Mouse (Mus musculus) embryonic facial prominence, embryonic 11.5 days (tissue): Measurements from ENCODE around the gene Hmgcl. TPM values are rescaled to one million over a fixed set of nuclear protein-coding genes. Genes with fewer than 3 reads are reported as not detected.
"Not testable (repeated sequence)": the region's sequence is repeated elsewhere in the genome, so short reads cannot be mapped to it uniquely, and the experiment has no call there.

Experiments used
- ATAC-seq: fragments of 200-750 bp; cut with Nextera tagmentation; replicated peaks from 2 replicates; pipeline ENCODE4 v1.8.0; 2017; ENCODE audit warnings: low read depth; ENCODE audit not compliant: insufficient number of reproducible peaks, low FRiP score, low TSS enrichment
- DNase-seq: peaks from one replicate; pipeline ENCODE4 v3.0.0-alpha.2; 2015; ENCODE audit warnings: low spot score
- H3K27ac ChIP-seq: fragments of 300-500 bp; sonication (generic); replicated peaks from 2 replicates; pipeline ENCODE4 v1.5.1; 2014; ENCODE audit warnings: mild to moderate bottlenecking, low read depth, low read length, control low read depth
- H3K27me3 ChIP-seq: fragments of 300-500 bp; sonication (generic); 2 replicates; pipeline ENCODE4 v1.6.1; 2014; ENCODE audit warnings: mild to moderate bottlenecking, low read length, moderate library complexity, mixed read lengths; ENCODE audit not compliant: control insufficient read depth, insufficient read depth
- H3K36me3 ChIP-seq: fragments of 300-500 bp; sonication (generic); replicated peaks from 2 replicates; pipeline ENCODE4 v1.6.1; 2014; ENCODE audit warnings: low read depth, mild to moderate bottlenecking, low read length, moderate library complexity, mixed read lengths; ENCODE audit not compliant: control insufficient read depth, insufficient read depth
- H3K4me1 ChIP-seq: fragments of 300-500 bp; sonication (generic); 2 replicates; pipeline ENCODE4 v1.6.1; 2014; ENCODE audit warnings: low read length, mixed read lengths; ENCODE audit not compliant: control insufficient read depth, insufficient read depth
- H3K4me2 ChIP-seq: fragments of 300-500 bp; sonication (generic); 2 replicates; pipeline ENCODE4 v1.6.1; 2014; ENCODE audit warnings: low read depth, mild to moderate bottlenecking, control low read depth, low read length, moderate library complexity
- H3K4me3 ChIP-seq: fragments of 300-500 bp; sonication (generic); 2 replicates; pipeline ENCODE4 v1.5.1; 2014; ENCODE audit warnings: low read depth, low read length, control low read depth
- H3K9ac ChIP-seq: fragments of 300-500 bp; sonication (generic); replicated peaks from 2 replicates; pipeline ENCODE4 v1.6.1; 2014; ENCODE audit warnings: mild to moderate bottlenecking, control low read depth, low read length
- H3K9me3 ChIP-seq: fragments of 300-500 bp; sonication (generic); replicated peaks from 2 replicates; pipeline ENCODE4 v1.6.1; 2016; ENCODE audit warnings: mild to moderate bottlenecking, low read length, inconsistent platforms, mixed read lengths; ENCODE audit not compliant: control insufficient read depth
- WGBS: fragments of 180-500 bp; shearing (Covaris S2); extraction: QIAGEN DNeasy Blood & Tissue Kit; methylation state at CpG from one replicate; pipeline ENCODE4 v1.1.7; 2014; 5-methylcytosine and 5-hydroxymethylcytosine counted together
- polyA plus RNA-seq: library from polyadenylated mRNA; unstranded; fragments of >200 nt; fragmentation: Nextera tagmentation; extraction: Ambion mirVana; gene quantifications from 2 replicates; pipeline ENCODE4 v1.2.1, GENCODE M21; 2014

Gene Hmgcl
- polyA plus RNA-seq, 1 experiment from 2014 or later = 67.0 TPM

- Histone ChIP-seq H3K27me3 (no peaks in the 10 kb centered on the region), H3K9ac (no peak overlapping the region), H3K4me3 (no peak overlapping the region), H3K4me2 (no peak overlapping the region), H3K4me1 (no peaks in the 10 kb centered on the region), H3K27ac (no peak overlapping the region), H3K36me3 (no peaks in the 10 kb centered on the region; the same call in 1 of the 2 replicates), H3K9me3 (no peaks in the 10 kb centered on the region)
- 91% methylated on average over 9 of the region's 9 CpGs for WGBS
- no peak for DNase-seq
- ATAC-seq = no peak
These were observed 16.4 kb upstream of the Hmgcl start for GRCm38 (mm10) chr4:135929828-135930227.

DNA sequence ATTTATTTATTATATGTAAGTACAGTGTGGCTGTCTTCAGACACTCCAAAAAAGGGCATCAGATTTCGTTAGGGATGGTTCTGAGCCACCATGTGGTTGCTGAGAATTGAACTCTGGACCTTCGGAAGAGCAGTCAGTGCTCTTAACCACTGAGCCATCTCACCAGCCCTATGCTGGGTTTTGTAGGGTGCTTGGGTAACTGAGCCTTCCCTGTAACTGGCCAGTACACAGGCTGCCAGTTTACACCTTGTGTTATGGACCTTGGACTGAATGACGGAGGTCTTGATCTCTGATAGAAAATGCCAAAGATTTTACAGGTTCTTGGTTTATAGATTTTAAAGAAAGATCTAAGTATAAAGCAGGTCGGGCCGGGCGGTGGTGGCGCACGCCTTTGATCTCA is 16.0 kb upstream of the Hmgcl start:
- no peak for ATAC-seq
- Histone ChIP-seq H3K4me2 (no peak overlapping the region), H3K27me3 (no peaks in the 10 kb centered on the region), H3K36me3 (no peaks in the 10 kb centered on the region; the same call in 1 of the 2 replicates), H3K4me3 (no peak overlapping the region), H3K9ac (no peak overlapping the region), H3K27ac (no peak overlapping the region), H3K4me1 (no peaks in the 10 kb centered on the region), H3K9me3 (no peaks in the 10 kb centered on the region)
- WGBS = 91% methylated on average over 8 of the region's 8 CpGs
- DNase-seq = no peak

- H3K4me3 ChIP-seq = no peak overlapping the region
- no peaks in the 10 kb centered on the region for H3K4me1 ChIP-seq
- no peaks in the 10 kb centered on the region for H3K27me3 ChIP-seq
- ATAC-seq (no peak), DNase-seq (peak; percentile 56)
- WGBS = 69% methylated on average over 5 of the region's 5 CpGs
- no peaks in the 10 kb centered on the region for H3K36me3 ChIP-seq
- H3K27ac ChIP-seq = no peak overlapping the region
- H3K9me3 ChIP-seq = no peaks in the 10 kb centered on the region
- H3K4me2 ChIP-seq = no peak overlapping the region
- H3K9ac ChIP-seq = no peak overlapping the region
These were observed 14.4 kb upstream of the Hmgcl start for GRCm38 (mm10) chr4:135931832-135932231.

DNA sequence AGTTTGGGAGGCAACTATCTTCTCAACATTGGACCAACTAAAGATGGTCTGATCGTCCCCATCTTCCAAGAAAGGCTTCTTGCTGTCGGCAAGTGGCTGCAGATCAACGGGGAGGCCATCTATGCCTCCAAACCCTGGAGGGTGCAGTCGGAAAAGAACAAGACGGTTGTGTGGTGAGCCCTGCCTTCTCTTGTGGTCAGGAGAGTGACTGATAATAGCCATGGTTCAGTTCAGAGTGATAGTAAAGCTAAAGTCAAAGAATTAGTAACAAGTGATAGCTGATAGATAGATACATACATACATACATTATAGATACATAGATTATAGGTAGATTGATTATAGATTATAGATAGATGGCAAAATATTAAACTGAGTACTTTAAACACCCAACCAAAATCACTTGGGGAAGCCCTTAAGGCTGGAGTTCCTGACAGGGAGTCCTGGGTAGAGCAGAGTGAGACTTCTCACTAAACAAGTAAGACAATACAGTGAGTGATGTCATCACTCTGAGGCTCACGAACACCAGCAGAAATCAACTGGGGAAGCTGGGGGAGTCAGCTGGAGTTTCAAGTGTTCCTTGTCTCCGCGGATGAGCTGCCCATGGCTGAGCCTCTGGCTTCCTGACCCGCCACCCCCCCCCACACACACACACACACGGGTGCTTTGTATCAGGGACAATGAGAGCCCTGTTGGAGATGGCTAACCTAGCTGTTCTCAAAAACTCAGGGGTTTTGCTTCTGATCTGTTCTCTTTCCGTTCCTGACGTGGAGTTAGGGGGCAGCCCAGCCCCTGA is 11.3 kb upstream of the Hmgcl start:
- H3K9ac ChIP-seq = no peak overlapping the region
- H3K27ac ChIP-seq = no peak overlapping the region
- DNase-seq (no peak), ATAC-seq (0 out of 2 replicates have a peak, but pooled peaks have one; percentile 39)
- WGBS = 40% methylated on average over 12 of the region's 12 CpGs
- H3K36me3 ChIP-seq = no peaks in the 10 kb centered on the region
- H3K27me3 ChIP-seq = no peaks in the 10 kb centered on the region
- H3K4me3 ChIP-seq = no peak overlapping the region
- H3K4me2 ChIP-seq = no peak overlapping the region
- H3K4me1 ChIP-seq = no peaks in the 10 kb centered on the region
- no peaks in the 10 kb centered on the region for H3K9me3 ChIP-seq

DNA sequence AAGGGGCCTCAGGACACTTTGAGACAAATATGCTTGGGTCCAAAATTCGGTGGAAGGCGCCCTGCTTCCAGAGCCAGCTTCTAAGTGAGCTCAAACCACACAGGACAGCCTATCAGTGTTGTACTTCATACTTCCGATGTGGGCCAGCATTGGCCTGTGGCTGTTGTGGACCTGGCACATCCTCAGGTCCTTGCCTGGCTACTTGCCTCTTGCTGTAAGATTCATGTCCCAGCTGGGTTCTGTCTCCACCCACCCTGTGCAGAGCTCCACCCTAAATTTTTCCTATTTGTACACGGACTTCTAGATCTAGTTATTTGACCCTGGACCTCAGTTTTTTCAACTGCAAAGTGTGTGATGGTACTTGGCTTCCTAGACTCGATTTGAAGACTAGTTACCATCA is 10.7 kb upstream of the Hmgcl start:
- DNase-seq (no peak), ATAC-seq (no peak)
- Histone ChIP-seq H3K27me3 (no peaks in the 10 kb centered on the region), H3K4me3 (no peak overlapping the region), H3K9ac (no peak overlapping the region), H3K4me1 (no peaks in the 10 kb centered on the region), H3K27ac (no peak overlapping the region), H3K36me3 (no peaks in the 10 kb centered on the region), H3K9me3 (no peaks in the 10 kb centered on the region), H3K4me2 (no peak overlapping the region)
- WGBS = 47% methylated on average over 5 of the region's 5 CpGs

- Histone ChIP-seq H3K9ac (no peak overlapping the region), H3K27ac (no peak overlapping the region), H3K4me2 (no peak overlapping the region), H3K4me3 (no peak overlapping the region), H3K9me3 (no peaks in the 10 kb centered on the region), H3K27me3 (no peaks in the 10 kb centered on the region), H3K36me3 (no peaks in the 10 kb centered on the region), H3K4me1 (no peaks in the 10 kb centered on the region)
- 86% methylated on average over 7 of the region's 7 CpGs for WGBS
- DNase-seq = no peak
- no peak for ATAC-seq
These were observed 7.4 kb upstream of the Hmgcl start for GRCm38 (mm10) chr4:135938858-135939257.

DNA sequence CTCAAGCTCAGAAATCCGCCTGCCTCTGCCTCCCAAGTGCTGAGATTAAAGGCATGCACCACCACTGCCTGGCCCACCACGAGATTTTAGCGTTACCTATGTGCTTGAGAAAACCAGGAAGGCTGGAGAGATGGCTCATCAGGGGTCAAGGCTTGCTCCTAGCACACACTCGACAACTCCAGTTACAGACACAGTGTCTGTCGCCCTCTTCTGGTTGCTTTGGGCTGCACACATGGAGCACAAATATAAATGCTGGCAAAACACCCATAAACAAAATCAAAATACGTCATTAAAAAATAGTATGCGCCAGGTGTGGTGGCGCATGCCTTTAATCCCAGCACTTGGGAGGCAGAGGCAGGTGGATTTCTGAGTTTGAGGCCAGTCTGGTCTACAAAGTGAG is 5.2 kb upstream of the Hmgcl start:
- H3K27ac ChIP-seq, H3K27me3 ChIP-seq: not testable (repeated sequence)

DNA sequence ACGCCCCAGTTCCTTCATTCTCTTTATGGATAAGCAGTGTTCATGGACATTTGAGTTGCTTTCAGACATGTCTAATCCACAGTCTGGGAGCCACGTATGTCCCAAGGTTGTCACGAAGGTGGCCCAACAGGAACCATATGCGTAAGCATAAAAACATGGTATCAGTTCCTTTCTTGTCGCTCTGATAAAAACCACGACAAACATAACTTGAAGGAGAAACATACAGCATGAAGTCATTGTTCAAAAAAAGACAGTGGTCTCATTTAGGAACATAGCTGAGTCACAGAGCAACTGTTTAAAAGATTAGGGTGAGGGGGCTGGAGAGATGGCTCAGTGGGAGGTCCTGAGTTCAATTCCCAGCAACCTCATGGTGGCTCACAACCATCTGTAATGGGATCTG is 4.1 kb upstream of the Hmgcl start:
- H3K4me2 ChIP-seq = no peak overlapping the region
- no peaks in the 10 kb centered on the region for H3K36me3 ChIP-seq
- no peaks in the 10 kb centered on the region for H3K9me3 ChIP-seq
- WGBS = 88% methylated on average over 6 of the region's 6 CpGs
- ATAC-seq (no peak), DNase-seq (no peak)
- no peak overlapping the region for H3K27ac ChIP-seq
- H3K27me3 ChIP-seq = no peaks in the 10 kb centered on the region
- H3K4me1 ChIP-seq = no peaks in the 10 kb centered on the region
- H3K4me3 ChIP-seq = no peak overlapping the region
- H3K9ac ChIP-seq = no peak overlapping the region

More for the DNA sequence above, 5.2 kb upstream of the Hmgcl start:
- H3K4me2 ChIP-seq, H3K9ac ChIP-seq, H3K4me3 ChIP-seq, ATAC-seq, H3K4me1 ChIP-seq, H3K36me3 ChIP-seq, DNase-seq, H3K9me3 ChIP-seq: not testable (repeated sequence)
- 84% methylated on average over 8 of the region's 8 CpGs for WGBS
